Mouse (Mus musculus) heart, embryonic 11.5 days (tissue): ENCODE data around the gene Fam19a1. TPM values are rescaled to one million over a fixed set of nuclear protein-coding genes. Genes with fewer than 3 reads are reported as not detected.

Source experiments
- ATAC-seq: fragments of 200-750 bp; cut with Nextera tagmentation; replicated peaks from 2 replicates; pipeline ENCODE4 v1.8.0; 2017; ENCODE audit warnings: moderate library complexity; ENCODE audit not compliant: insufficient number of reproducible peaks, low FRiP score, low TSS enrichment
- H3K27ac ChIP-seq: fragments of 300-500 bp; sonication (generic); 2 replicates; pipeline ENCODE4 v1.5.1; 2014; ENCODE audit warnings: mild to moderate bottlenecking, low read depth, low read length
- H3K27me3 ChIP-seq: fragments of 300-500 bp; sonication (generic); 2 replicates; pipeline ENCODE4 v1.6.1; 2014; ENCODE audit warnings: mild to moderate bottlenecking, low read length, mixed read lengths; ENCODE audit not compliant: control insufficient read depth, insufficient read depth
- H3K36me3 ChIP-seq: fragments of 300-500 bp; sonication (generic); 2 replicates; pipeline ENCODE4 v1.6.1; 2014; ENCODE audit warnings: mild to moderate bottlenecking, low read length, moderate library complexity, mixed read lengths; ENCODE audit not compliant: control insufficient read depth, insufficient read depth
- H3K4me1 ChIP-seq: fragments of 300-500 bp; sonication (generic); 2 replicates; pipeline ENCODE4 v1.6.1; 2014; ENCODE audit warnings: low read length; ENCODE audit not compliant: control insufficient read depth, insufficient read depth
- H3K4me2 ChIP-seq: fragments of 300-500 bp; sonication (generic); 2 replicates; pipeline ENCODE4 v1.6.1; 2014; ENCODE audit warnings: mild to moderate bottlenecking, moderate library complexity
- H3K4me3 ChIP-seq: fragments of 300-500 bp; sonication (generic); 2 replicates; pipeline ENCODE4 v1.5.1; 2014; ENCODE audit warnings: low read depth, low read length
- H3K9ac ChIP-seq: fragments of 300-500 bp; sonication (generic); 2 replicates; pipeline ENCODE4 v1.6.1; 2014; ENCODE audit warnings: mild to moderate bottlenecking, low read depth, low read length, moderate library complexity
- H3K9me3 ChIP-seq: fragments of 300-500 bp; sonication (generic); replicated peaks from 2 replicates; pipeline ENCODE4 v1.6.1; 2016; ENCODE audit warnings: low read length; ENCODE audit not compliant: control insufficient read depth
- WGBS: fragments of 180-500 bp; shearing (Covaris S2); extraction: QIAGEN DNeasy Blood & Tissue Kit; methylation state at CpG from one replicate; pipeline ENCODE4 v1.1.7; 2014; ENCODE audit not compliant: insufficient replicate concordance; 5-methylcytosine and 5-hydroxymethylcytosine counted together
- polyA plus RNA-seq: library from polyadenylated mRNA; unstranded; fragments of >200 nt; fragmentation: Nextera tagmentation; extraction: Ambion mirVana; gene quantifications from 2 replicates; pipeline ENCODE4 v1.2.1, GENCODE M21; 2014

Fam19a1 gene
- polyA plus RNA-seq, 1 experiment from 2014 or later = 0.50 TPM

DNA sequence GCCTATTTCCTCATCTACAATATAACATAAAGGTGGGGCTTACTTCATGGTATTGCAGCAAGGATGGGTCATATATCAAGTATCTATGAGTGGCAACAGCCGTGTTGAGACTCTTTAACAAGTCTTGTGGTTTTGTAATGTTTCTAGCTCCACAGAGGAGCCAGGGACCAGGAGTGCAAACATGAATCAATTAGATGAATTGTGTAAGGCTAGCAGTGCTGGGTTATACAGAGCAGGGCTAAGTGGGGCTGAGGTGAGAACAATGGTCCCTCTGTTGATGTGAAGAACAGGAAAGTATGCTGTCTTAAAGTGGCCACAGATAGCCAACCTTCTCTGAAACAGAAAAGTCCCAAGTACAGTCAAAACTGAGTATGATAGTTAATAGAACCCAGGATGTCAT lies 480.1 kb downstream of the Fam19a1 start:
- Histone ChIP-seq H3K4me3 (no peak overlapping the region), H3K36me3 (no peaks in the 10 kb centered on the region), H3K4me1 (no peaks in the 10 kb centered on the region), H3K9me3 (no peaks in the 10 kb centered on the region), H3K27me3 (no peaks in the 10 kb centered on the region), H3K9ac (no peak overlapping the region), H3K27ac (no peak overlapping the region), H3K4me2 (no peak overlapping the region)
- WGBS = 51% methylated on average over 1 of the region's 1 CpGs
- no peak for ATAC-seq

DNA sequence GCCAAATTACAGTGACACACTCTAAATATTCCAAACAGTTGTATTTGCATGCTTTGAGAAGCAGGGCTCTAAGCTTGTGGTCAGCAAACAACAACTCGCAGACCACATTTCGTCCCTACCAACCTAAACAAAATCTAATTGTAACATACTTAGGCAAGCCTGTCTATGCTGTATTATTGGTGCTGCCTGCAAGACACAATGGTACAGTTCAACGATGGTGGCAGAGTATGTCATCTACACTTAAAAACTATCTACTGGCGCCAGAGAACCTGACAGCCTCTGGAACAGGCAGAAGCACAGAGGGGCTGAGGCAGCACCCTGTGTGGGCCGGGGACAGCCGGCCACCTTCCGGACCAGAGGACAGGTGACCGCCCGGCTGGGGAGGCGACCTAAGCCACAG lies 482.2 kb downstream of the Fam19a1 start:
- Histone ChIP-seq H3K36me3 (no peaks in the 10 kb centered on the region), H3K9ac (no peak overlapping the region), H3K4me3 (no peak overlapping the region), H3K4me2 (no peak overlapping the region), H3K9me3 (no peaks in the 10 kb centered on the region), H3K27me3 (no peaks in the 10 kb centered on the region), H3K4me1 (no peaks in the 10 kb centered on the region), H3K27ac (no peak overlapping the region)
- WGBS = 84% methylated on average over 10 of the region's 10 CpGs
- no peak for ATAC-seq

- H3K36me3 ChIP-seq = no peaks in the 10 kb centered on the region
- H3K4me1 ChIP-seq = no peaks in the 10 kb centered on the region
- no peak for ATAC-seq
- no peaks in the 10 kb centered on the region for H3K9me3 ChIP-seq
- no peak overlapping the region for H3K9ac ChIP-seq
- no peak overlapping the region for H3K27ac ChIP-seq
- no peak overlapping the region for H3K4me2 ChIP-seq
- WGBS = 63% methylated on average over 1 of the region's 1 CpGs
- no peak overlapping the region for H3K4me3 ChIP-seq
- H3K27me3 ChIP-seq = no peaks in the 10 kb centered on the region
These were observed 511.2 kb downstream of the Fam19a1 start for GRCm38 (mm10) chr6:96624196-96624595.

DNA sequence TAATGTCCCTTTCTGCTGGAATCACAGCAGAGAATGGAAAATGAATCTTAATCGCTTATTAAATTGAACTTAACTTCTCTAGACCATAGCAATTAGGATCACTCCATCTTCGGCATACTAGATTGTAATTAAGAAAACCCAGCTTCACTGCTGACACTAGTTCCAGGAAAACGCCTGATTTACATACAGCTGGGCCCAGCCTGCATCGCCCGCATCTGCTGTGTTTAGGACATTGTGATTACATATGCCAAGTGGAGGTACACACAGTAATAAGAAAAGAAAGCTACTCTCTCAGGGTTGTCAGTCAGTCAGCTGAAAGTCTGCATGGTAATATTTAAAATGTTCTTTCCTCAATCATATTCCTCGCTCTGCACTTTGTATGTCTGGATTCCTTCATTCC lies 518.6 kb downstream of the Fam19a1 start:
- H3K27me3 ChIP-seq = no peaks in the 10 kb centered on the region
- WGBS = 81% methylated on average over 6 of the region's 6 CpGs
- H3K9me3 ChIP-seq = no peaks in the 10 kb centered on the region
- no peaks in the 10 kb centered on the region for H3K4me1 ChIP-seq
- no peaks in the 10 kb centered on the region for H3K36me3 ChIP-seq
- no peak overlapping the region for H3K4me3 ChIP-seq
- no peak overlapping the region for H3K4me2 ChIP-seq
- no peak overlapping the region for H3K9ac ChIP-seq
- H3K27ac ChIP-seq = no peak overlapping the region
- ATAC-seq = no peak

DNA sequence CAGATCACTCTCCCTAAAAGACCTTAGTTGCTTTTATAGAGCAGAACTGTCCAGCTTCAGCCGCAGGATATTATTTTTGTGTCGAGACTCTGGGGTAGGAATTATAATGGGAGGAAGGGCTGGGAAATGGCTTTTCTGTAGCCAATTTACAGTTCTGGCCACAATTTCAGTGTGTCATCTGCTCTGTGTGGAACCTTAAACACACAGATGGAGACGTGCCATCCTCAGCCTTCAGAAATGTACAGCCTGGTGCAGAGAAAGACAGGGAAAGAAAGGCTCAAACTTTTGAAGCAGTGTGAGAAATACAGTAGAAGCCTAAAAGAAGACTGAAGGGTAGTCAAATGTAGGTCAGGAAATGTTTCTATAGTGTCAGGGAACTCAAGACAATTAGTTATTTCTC lies 519.3 kb downstream of the Fam19a1 start:
- Histone ChIP-seq H3K4me3 (no peak overlapping the region), H3K9ac (no peak overlapping the region), H3K27ac (no peak overlapping the region), H3K4me1 (no peaks in the 10 kb centered on the region), H3K9me3 (no peaks in the 10 kb centered on the region), H3K27me3 (no peaks in the 10 kb centered on the region), H3K36me3 (no peaks in the 10 kb centered on the region), H3K4me2 (no peak overlapping the region)
- ATAC-seq = no peak
- 63% methylated on average over 3 of the region's 3 CpGs for WGBS

DNA sequence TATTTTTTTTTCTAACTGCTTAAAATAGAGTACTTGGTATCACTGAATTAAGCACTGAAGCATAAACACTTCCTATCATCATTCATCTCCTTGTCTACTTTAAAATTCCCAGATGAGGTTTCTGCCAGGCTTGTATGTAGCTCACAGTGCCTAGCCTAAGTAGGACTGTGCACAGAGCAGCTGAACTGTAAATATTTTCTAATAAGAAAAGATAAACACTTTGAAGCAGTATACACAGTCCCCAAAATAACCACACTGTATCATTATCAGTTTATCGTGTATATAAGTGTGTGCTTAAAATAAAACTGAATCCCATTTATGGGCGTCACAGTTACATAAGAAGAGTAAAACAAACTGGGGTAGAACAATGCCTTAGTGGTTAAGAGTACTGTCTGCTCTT lies 522.7 kb downstream of the Fam19a1 start:
- Histone ChIP-seq H3K4me1 (no peaks in the 10 kb centered on the region), H3K4me2 (no peak overlapping the region), H3K4me3 (no peak overlapping the region), H3K9ac (no peak overlapping the region), H3K9me3 (no peaks in the 10 kb centered on the region), H3K27ac (no peak overlapping the region), H3K27me3 (no peaks in the 10 kb centered on the region), H3K36me3 (no peaks in the 10 kb centered on the region)
- 48% methylated on average over 2 of the region's 2 CpGs for WGBS
- ATAC-seq = no peak

DNA sequence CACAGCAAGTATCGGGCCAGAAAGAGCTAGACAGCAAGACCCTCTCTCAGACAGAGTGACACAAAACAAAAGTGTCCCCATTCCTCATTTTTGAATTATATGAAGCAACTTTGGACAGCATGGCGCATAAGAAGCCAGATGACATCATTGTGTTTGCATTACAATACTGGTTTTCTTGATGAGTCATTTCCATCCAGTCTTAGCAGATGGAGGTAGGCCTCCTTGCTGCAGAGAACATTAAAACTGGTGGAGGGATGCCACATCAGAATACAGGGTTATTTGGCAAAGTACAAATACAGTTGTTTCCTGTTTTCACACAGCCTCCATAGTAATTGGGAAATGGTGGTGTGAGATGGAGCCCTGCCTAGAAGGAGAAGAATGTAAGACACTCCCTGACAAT lies 535.8 kb downstream of the Fam19a1 start:
- WGBS = 81% methylated on average over 2 of the region's 2 CpGs
- Histone ChIP-seq H3K36me3 (no peaks in the 10 kb centered on the region), H3K9ac (no peak overlapping the region), H3K27me3 (no peaks in the 10 kb centered on the region), H3K4me1 (no peaks in the 10 kb centered on the region), H3K4me2 (no peak overlapping the region), H3K9me3 (no peaks in the 10 kb centered on the region), H3K4me3 (no peak overlapping the region), H3K27ac (no peak overlapping the region)
- ATAC-seq = no peak

GRCm38 (mm10) chr6:96649267-96649666 lies 536.3 kb downstream of the Fam19a1 start:
- Histone ChIP-seq H3K4me3 (no peak overlapping the region), H3K4me2 (no peak overlapping the region), H3K27ac (no peak overlapping the region), H3K9ac (no peak overlapping the region), H3K27me3 (no peaks in the 10 kb centered on the region), H3K36me3 (no peaks in the 10 kb centered on the region), H3K9me3 (no peaks in the 10 kb centered on the region), H3K4me1 (no peaks in the 10 kb centered on the region)
- 78% methylated on average over 5 of the region's 5 CpGs for WGBS
- ATAC-seq = no peak

DNA sequence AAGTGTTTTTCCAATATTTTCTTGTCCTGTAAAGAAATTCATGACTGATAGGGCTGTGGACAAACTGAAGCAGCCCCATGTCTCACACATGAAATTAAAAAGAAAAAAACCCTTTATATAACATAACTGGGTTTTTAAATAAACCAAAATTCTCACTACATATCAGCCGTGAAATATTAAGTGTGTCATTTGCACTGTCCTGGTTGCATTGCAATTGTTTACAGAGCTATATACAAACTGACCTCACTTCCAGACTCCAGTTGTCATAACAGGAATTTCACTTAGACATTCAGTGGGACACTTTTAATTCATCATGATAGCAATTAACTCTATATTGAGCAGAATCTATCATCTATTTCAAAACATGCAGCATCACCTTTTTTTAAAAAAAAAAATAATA lies 553.4 kb downstream of the Fam19a1 start:
- no peaks in the 10 kb centered on the region for H3K9me3 ChIP-seq
- ATAC-seq = no peak
- 89% methylated on average over 1 of the region's 1 CpGs for WGBS

More for the DNA sequence above, 553.4 kb downstream of the Fam19a1 start:
- Histone ChIP-seq H3K27me3 (no peaks in the 10 kb centered on the region), H3K36me3 (no peaks in the 10 kb centered on the region), H3K4me2 (no peak overlapping the region), H3K9ac (no peak overlapping the region), H3K4me1 (no peaks in the 10 kb centered on the region), H3K27ac (no peak overlapping the region), H3K4me3 (no peak overlapping the region)
